Mouse (Mus musculus): ENCODE measurements around the gene Nfix.

Nfix gene

GRCm38 (mm10) chr8:84767221-84767620 is 32.9 kb downstream of the Nfix start:
- no peak for DNase-seq (ENCODE audit: low read depth, low spot score)

GRCm38 (mm10) chr8:84766422-84766821 is 33.7 kb downstream of the Nfix start:
- DNase-seq (ENCODE audit: low read depth, low spot score), result no peak

- DNase-seq (ENCODE audit: low read depth, low spot score), result no peak
These were observed 34.5 kb downstream of the Nfix start for GRCm38 (mm10) chr8:84765629-84766028.

GRCm38 (mm10) chr8:84764870-84765495 is 35.2 kb downstream of the Nfix start:
- DNase-seq (ENCODE audit: low read depth, low spot score), result no peak

- DNase-seq (ENCODE audit: low read depth, low spot score), result no peak
These were observed 36.0 kb downstream of the Nfix start for GRCm38 (mm10) chr8:84764100-84764499.

GRCm38 (mm10) chr8:84760901-84761300 is 39.2 kb downstream of the Nfix start:
- no peak for DNase-seq (ENCODE audit: low read depth, low spot score)

- no peak for DNase-seq (ENCODE audit: low read depth, low spot score)
These were observed 39.7 kb downstream of the Nfix start for GRCm38 (mm10) chr8:84760405-84760805.

GRCm38 (mm10) chr8:84759718-84760117 is 40.4 kb downstream of the Nfix start:
- DNase-seq (ENCODE audit: low read depth, low spot score), result no peak

GRCm38 (mm10) chr8:84759126-84759525 is 41.0 kb downstream of the Nfix start:
- DNase-seq (ENCODE audit: low read depth, low spot score), result no peak

GRCm38 (mm10) chr8:84758308-84758707 is 41.8 kb downstream of the Nfix start:
- DNase-seq (ENCODE audit: low read depth, low spot score), result no peak

GRCm38 (mm10) chr8:84757501-84757900 is 42.6 kb downstream of the Nfix start:
- no peak for DNase-seq (ENCODE audit: low read depth, low spot score)

GRCm38 (mm10) chr8:84752734-84753582 is 47.2 kb downstream of the Nfix start:
- DNase-seq (ENCODE audit: low read depth, low spot score), result no peak

- no peak for DNase-seq (ENCODE audit: low read depth, low spot score)
These were observed 50.6 kb downstream of the Nfix start for GRCm38 (mm10) chr8:84749519-84749918.

- no peak for DNase-seq (ENCODE audit: low read depth, low spot score)
These were observed 54.9 kb downstream of the Nfix start for GRCm38 (mm10) chr8:84745032-84745925.

GRCm38 (mm10) chr8:84743517-84744420 is 56.4 kb downstream of the Nfix start:
- DNase-seq (ENCODE audit: low read depth, low spot score), result no peak

GRCm38 (mm10) chr8:84743054-84743415 is 57.1 kb downstream of the Nfix start:
- no peak for DNase-seq (ENCODE audit: low read depth, low spot score)

GRCm38 (mm10) chr8:84742171-84743053 is 57.7 kb downstream of the Nfix start:
- DNase-seq (ENCODE audit: low read depth, low spot score), result no peak

- DNase-seq (ENCODE audit: low read depth, low spot score), result no peak
These were observed 59.0 kb downstream of the Nfix start for GRCm38 (mm10) chr8:84740895-84741843.

- no peak for DNase-seq (ENCODE audit: low read depth, low spot score)
These were observed 60.8 kb downstream of the Nfix start for GRCm38 (mm10) chr8:84739401-84739742.

Data from brain, embryonic 18.5 days (tissue).